Mouse (Mus musculus): Measurements from ENCODE around the gene Fubp3. TPM values are rescaled to one million over a fixed set of nuclear protein-coding genes. Genes with fewer than 3 reads are reported as not detected.

Fubp3 gene
- polyA plus RNA-seq, 1 experiment: 39.2 TPM

DNA sequence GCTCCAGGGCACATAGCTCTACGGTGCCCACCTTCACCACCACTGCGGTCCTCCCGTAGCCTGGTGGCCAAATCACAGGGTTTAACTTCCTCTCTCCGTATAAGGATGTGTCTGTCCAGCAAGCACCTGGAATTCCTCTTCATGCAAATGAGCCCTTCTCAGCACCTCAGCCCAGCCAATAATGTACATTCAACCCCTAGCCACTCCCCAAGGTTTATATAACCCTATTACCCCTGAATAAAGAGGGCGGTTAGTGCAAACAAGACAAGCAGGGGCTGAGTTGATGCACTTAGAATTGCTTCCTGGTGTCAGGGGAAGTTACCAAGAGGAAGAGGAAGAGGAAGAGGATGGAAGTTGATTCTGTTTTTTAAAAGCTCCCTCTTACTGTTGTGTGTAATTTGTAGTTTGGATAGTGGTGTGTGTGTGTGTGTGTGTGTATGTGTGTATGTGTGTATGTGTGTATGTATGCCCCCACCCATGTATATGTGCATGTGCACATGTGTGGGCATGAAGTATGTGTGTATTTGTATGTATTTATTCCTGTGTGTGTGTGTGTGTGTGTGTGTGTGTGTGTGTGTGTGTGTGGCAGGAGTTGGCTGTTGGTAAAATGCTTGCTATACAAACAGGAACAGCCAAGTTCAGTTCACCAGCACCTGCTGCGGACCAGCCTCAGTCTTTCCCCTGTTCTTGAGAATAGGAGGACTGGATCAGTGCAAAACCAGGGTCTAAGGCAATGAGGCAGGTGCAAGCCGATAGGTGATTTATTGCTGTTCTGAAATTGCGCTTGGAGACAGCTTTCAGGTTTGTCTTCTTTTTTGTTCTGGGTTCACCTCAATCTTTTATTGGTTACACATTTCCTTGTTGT lies 90.7 kb downstream of the Fubp3 start:
- no peak for DNase-seq (ENCODE audit: extremely low spot score in 1 of 2, low spot score in 1 of 2)

GRCm38 (mm10) chr2:31663804-31664180 lies 91.3 kb downstream of the Fubp3 start:
- DNase-seq (ENCODE audit: extremely low spot score in 1 of 2, low spot score in 1 of 2): no peak

Other genes with a start within 250 kb of the Fubp3 start
- gene Ass1, start 102.4 kb upstream of the Fubp3 start, polyA plus RNA-seq (2012; rRNA removed): 32.4 and 40.1 TPM in 2 replicates
- gene Prdm12, start 67.4 kb downstream of the Fubp3 start, polyA plus RNA-seq (2012; rRNA removed): 0.21 and 0.46 TPM in 2 replicates
- gene Exosc2, start 98.1 kb downstream of the Fubp3 start, polyA plus RNA-seq (2012; rRNA removed): 27.4 and 31.0 TPM in 2 replicates
- 35.2 and 39.5 TPM in 2 replicates for gene Abl1, start 115.7 kb downstream of the Fubp3 start, polyA plus RNA-seq (2012; rRNA removed)
- not detected in 2 replicates for gene Qrfp, start 237.9 kb downstream of the Fubp3 start, polyA plus RNA-seq (2012; rRNA removed)

Data from frontal cortex, adult 2 months (tissue).